Mouse (Mus musculus) CH12.LX (cell line): ENCODE data around the gene Mllt3.

Experiments used
- CTCF ChIP-seq, 2 experiments: IDR thresholded peaks in 1 of 2; conservative IDR thresholded peaks in 1 of 2; 2 replicates each; pipeline ENCODE4 v1.5.1; 2011 to 2012; ENCODE audit warnings: low read depth in 2 of 2, low read length in 2 of 2, improper control_type of control experiment in 1 of 2, inconsistent platforms in 1 of 2, mild to moderate bottlenecking in 1 of 2, moderate library complexity in 1 of 2
- ELF1 ChIP-seq: IDR thresholded peaks from 2 replicates; pipeline ENCODE4 v1.6.1; 2014; ENCODE audit warnings: low read depth, mild to moderate bottlenecking, inconsistent platforms, low read length, improper control_type of control experiment
- ETS1 ChIP-seq: conservative IDR thresholded peaks from 2 replicates; pipeline ENCODE4 v1.6.1; 2012; ENCODE audit warnings: low read depth, mild to moderate bottlenecking, inconsistent platforms, low read length, improper control_type of control experiment, moderate library complexity
- POLR2A ChIP-seq: IDR thresholded peaks from 2 replicates; pipeline ENCODE4 v1.6.1; 2011; ENCODE audit warnings: low read depth, mild to moderate bottlenecking, improper control_type of control experiment, low read length
- RAD21 ChIP-seq: IDR thresholded peaks from 2 replicates; pipeline ENCODE4 v1.6.1; 2011; ENCODE audit warnings: low read depth, mild to moderate bottlenecking, low read length, improper control_type of control experiment, moderate library complexity

- no peak for TF ChIP-seq RAD21
- no peak for TF ChIP-seq POLR2A
- TF ChIP-seq ELF1 = no peak
- no peak for TF ChIP-seq ETS1
- TF ChIP-seq CTCF (conservative IDR thresholded peaks at IDR 0.05 in 1 of 2, IDR thresholded peaks at IDR 0.05 in 1 of 2; ENCODE audit: low read depth in 2 of 2, low read length in 2 of 2) = no peak
Observed at GRCm38 (mm10) chr4:87806196-87806987, 226.8 kb downstream of the Mllt3 start.
